18 mouse cellular contexts compared by ENCODE assay signal in the genomic region with DNA sequence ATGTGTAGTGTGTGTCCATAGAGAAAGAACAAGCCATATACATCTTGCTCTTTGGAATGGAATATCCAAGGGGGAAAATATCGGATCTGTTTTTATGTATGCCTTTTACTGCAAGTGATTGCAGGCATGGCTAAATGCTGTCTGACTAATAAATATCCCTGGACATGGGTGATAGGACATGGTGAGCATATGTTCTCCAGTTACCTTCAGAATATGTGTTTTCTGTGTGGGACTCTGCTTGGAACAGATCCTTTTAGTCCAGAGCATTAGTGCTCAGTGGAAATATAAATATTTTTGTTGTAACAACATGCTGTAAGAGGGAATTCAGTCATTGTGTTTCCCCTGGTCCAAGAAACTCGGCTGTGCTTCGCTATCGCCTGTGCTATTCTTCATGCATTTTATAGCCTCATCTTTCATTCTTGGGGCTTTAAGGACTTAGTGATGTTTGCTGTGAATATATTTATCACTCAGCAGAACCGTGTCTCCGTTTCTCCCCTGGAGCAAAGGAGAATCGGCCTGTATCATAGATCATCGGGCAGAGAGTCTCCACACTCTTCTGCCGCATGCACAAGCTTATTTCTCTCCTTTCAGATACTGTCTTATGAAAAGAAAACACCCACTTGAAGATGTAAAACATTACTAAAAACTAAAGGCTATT. TPM values are rescaled to one million over a fixed set of nuclear protein-coding genes. Genes with fewer than 3 reads are reported as not detected.
"Had no signal": no experiment of that assay in that cellular context is flagged by ENCODE, and none has a peak within 500 bp of the region (broad histone marks: within the 10 kb centered on the region; RNA-seq: fewer than 3 reads in every experiment).

No protein-coding gene starts in this region.

- ATAC-seq: midbrain, embryonic 16.5 days had no signal

- H3K9me3 ChIP-seq: midbrain, embryonic 10.5 days; midbrain, embryonic 12.5 days; neural tube, embryonic 12.5 days had no signal

- H3K9ac ChIP-seq: lung, embryonic 14.5 days; midbrain, embryonic 12.5 days; neural tube, embryonic 12.5 days had no signal

- H3K4me1 ChIP-seq: midbrain, embryonic 10.5 days; midbrain, embryonic 12.5 days; neural tube, embryonic 12.5 days had no signal

- H3K4me3 ChIP-seq: midbrain, embryonic 10.5 days; midbrain, embryonic 12.5 days; myocyte; neural tube, embryonic 12.5 days had no signal

- H3K27ac ChIP-seq: midbrain, embryonic 10.5 days; midbrain, embryonic 12.5 days; neural tube, embryonic 12.5 days had no signal

- H3K36me3 ChIP-seq: midbrain, embryonic 10.5 days; midbrain, embryonic 12.5 days; neural tube, embryonic 12.5 days had no signal

- H3K4me2 ChIP-seq: lung, embryonic 14.5 days; midbrain, embryonic 12.5 days; neural tube, embryonic 12.5 days had no signal

- H3K27me3 ChIP-seq: midbrain, embryonic 12.5 days; neural tube, embryonic 12.5 days had no signal

- DNase-seq: lung, adult 18-20 months; lung, embryonic 14.5 days; lung, postnatal 10 days; lung, postnatal 4 days; midbrain, embryonic 14.5 days; retina, postnatal 1 day; right cerebral cortex, adult 18-20 months; right cerebral cortex, postnatal 25 days; right cerebral cortex, postnatal 4 days; spleen, adult 18-20 months; thymus, adult 18-20 months; thymus, postnatal 14 days; thymus, postnatal 36 days had no signal

RNA-seq across cellular contexts. Expression of a gene that starts 26.4 kb away (rescaled TPM):
- polyA plus RNA-seq: myocyte had no signal
